Mouse (Mus musculus) layer of hippocampus, postnatal 14 days (tissue): ENCODE measurements around the gene Bag6. TPM values are rescaled to one million over a fixed set of nuclear protein-coding genes. Genes with fewer than 3 reads are reported as not detected.
A peak's percentile ranks its signal among the peaks of the same experiment; 100 is the strongest.

Experiments
- DNase-seq, 2 experiments: peaks; one replicate each; pipeline ENCODE4 v3.0.0; 2021 to 2022; ENCODE audit warnings: low spot score in 2 of 2, mixed read lengths in 1 of 2
- microRNA-seq, 2 experiments: library from miRNA; unstranded; fragments of <30 nt; microRNA quantifications; one replicate each; pipeline ENCODE4 v1.2.0; 2021
- total RNA-seq, 2 experiments: library from RNA; stranded (reverse); gene quantifications; 2 replicates each; pipeline ENCODE4 v1.2.3; 2021

Gene Bag6
- total RNA-seq, 2 experiments from 2014 or later = 289 TPM

DNA sequence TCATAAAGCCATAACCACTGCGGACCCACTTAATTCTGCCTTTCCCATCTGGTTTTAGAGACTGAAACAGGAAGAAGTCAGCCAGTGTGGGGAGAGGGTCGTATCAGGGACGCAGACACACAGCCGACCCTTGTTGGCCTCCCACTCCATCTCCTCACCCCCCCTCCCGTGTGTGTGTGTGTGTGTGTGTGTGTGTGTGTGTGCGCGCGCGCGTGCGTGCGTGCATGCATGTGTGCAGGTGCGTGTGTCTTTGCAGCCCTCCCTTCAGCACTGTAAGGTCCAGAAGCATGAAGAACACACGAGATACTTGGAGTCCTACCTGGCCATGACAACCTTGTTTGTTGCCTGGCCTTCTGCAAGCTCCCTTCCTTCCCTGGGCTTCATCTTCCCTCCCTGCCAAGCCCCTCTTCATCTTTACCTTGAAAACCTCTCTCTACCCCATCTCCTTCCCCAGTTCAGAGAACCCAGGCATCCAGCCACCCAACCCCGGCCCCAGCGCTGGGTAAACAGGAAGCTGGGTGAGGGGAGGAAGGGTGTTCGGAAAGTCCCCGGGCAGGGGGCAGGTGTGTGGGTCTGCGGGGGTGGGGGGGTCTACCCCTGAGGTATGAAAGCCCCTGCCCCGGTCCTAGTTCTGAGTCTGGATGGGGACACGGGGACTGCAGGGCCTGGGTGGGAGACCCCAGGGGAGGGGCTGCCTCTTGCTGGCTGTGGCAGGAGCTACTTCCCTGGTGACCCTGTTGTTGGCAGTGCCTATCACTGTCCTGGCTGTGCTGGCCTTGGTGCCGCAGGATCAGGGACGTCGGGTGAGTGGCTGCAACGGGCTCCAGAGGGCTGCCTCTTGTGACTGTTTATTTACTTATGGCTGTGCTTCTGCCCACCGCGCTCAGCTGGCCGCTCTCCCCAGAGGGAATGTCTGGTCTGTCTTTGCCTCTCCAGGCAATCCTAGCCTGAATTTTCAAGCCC lies 59.2 kb downstream of the Bag6 start, which contains the start of gene Ltb:
Gene Ltb (plus strand): TSS at position 559 of the 963 bp plus-strand sequence.
- DNase-seq = no peak

DNA sequence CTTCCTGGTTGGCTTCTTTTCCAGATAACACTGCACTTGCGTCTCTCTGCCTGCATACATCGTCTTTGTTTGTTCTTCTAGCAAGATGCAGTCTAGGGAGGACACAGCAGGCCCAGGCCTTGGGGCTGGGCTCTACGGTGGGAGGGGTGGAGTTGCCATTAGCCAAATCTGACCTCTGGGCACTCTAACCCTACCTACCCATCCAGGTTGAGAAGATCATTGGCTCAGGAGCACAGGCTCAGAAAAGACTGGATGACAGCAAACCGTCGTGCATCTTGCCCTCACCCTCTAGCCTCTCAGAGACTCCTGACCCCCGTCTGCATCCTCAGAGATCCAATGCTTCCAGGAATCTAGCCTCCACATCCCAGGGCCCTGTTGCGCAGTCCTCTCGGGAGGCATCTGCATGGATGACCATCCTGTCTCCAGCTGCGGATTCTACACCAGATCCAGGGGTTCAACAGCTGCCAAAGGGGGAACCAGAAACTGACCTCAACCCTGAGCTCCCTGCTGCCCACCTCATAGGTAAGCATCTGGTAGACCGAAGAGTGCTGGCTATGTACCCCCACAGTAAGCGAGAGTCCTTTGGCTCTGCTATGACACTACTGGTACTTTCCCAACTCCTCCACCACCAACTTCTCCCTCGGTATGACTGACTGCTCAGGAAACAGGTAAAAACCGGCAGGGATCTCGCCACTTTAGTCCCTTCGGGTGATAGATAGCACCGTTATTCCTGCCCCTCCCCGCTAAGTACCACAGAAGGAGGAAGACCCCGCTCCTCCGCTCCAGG lies 60.1 kb downstream of the Bag6 start:
- DNase-seq = no peak

DNA sequence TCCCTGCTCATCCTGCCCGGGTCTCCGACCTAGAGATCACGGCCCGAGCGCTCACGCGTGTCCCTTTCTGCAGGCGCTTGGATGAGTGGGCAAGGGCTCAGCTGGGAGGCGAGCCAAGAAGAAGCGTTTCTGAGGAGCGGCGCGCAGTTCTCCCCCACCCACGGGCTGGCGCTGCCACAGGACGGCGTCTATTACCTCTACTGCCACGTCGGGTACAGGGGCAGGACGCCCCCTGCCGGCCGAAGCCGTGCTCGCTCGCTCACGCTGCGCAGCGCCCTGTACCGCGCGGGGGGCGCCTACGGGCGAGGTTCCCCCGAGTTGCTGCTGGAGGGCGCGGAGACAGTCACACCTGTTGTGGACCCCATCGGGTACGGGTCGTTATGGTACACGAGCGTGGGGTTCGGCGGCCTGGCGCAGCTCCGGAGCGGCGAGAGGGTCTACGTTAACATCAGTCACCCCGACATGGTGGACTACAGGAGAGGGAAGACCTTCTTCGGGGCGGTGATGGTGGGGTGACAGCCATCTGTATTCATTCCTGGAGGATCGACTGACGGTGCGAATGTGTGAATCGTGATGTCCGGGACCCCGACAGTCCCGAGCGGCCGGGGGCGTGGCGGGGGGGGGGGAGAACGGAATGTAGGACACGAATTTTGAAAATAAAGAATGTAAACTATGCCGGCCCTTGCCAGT lies 60.8 kb downstream of the Bag6 start:
- peak; percentile 62 to 74 for DNase-seq

DNA sequence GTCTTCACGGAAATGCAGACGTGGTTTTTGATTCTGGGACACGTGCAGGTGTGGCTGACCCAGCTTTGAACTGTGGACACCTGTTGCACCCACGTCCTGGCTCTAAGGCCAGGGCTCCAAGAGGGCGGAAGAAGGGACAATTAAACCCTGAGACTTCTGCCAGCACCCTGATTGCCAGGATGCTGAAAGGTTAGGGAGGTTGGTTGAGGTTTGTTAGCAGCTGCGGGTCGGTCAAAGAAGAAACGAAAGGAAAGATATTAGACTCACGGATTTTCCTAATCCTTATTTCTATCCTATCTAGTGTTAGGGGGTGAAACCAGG lies 61.3 kb downstream of the Bag6 start:
- DNase-seq = no peak

Small RNA genes lying within 50 kb of the gene (microRNA-seq; reads per million reads assigned to microRNA genes)
- 0 reads per million in 2 experiments for gene Mir6973a

Other genes with a start within 250 kb of the Bag6 start
- 1 to 10 TPM; 2.0 to 3.7 TPM for gene C2, start 236.9 kb upstream of the Bag6 start, total RNA-seq
- gene Ehmt2, start 236.7 kb upstream of the Bag6 start, total RNA-seq = 100 to 1,000 TPM; 168 to 173 TPM
- under 1 TPM; 0.18 to 0.38 TPM for gene Slc44a4, start 220.7 kb upstream of the Bag6 start, total RNA-seq
- 10 to 100 TPM; 31.9 to 32.9 TPM for gene Neu1, start 203.9 kb upstream of the Bag6 start, total RNA-seq
- gene Hspa1b, start 175.9 kb upstream of the Bag6 start, total RNA-seq = 10 to 100 TPM; 12.5 TPM
- not detected for gene Gm20481, start 165.3 kb upstream of the Bag6 start, total RNA-seq
- 10 to 100 TPM; 12.4 to 13.1 TPM for gene Hspa1a, start 163.0 kb upstream of the Bag6 start, total RNA-seq
- gene Hspa1l, start 162.5 kb upstream of the Bag6 start, total RNA-seq = under 1 TPM; 0.38 to 0.44 TPM
- 10 to 100 TPM; 19.4 to 25.0 TPM for gene Lsm2, start 153.3 kb upstream of the Bag6 start, total RNA-seq
- 10 to 100 TPM; 52.9 to 55.9 TPM for gene Vars, start 134.2 kb upstream of the Bag6 start, total RNA-seq
- under 1 TPM; 0.14 to 0.21 TPM for gene Vwa7, start 118.6 kb upstream of the Bag6 start, total RNA-seq
- 1 to 10 TPM; 1.8 to 2.6 TPM for gene Sapcd1, start 107.2 kb upstream of the Bag6 start, total RNA-seq
- gene Msh5, start 88.4 kb upstream of the Bag6 start, total RNA-seq = 1 to 10 TPM in 1 of 2 experiments, under 1 TPM in 1; 0.79 to 1.9 TPM
- gene Clic1, start 85.2 kb upstream of the Bag6 start, total RNA-seq = 10 to 100 TPM; 11.7 to 14.8 TPM
- 10 to 100 TPM; 26.4 to 33.1 TPM for gene Ddah2, start 76.1 kb upstream of the Bag6 start, total RNA-seq
- not detected for gene Ly6g6c, start 69.8 kb upstream of the Bag6 start, total RNA-seq
- gene Mpig6b, start 69.0 kb upstream of the Bag6 start, total RNA-seq = not detected
- gene Ly6g6e, start 58.3 kb upstream of the Bag6 start, total RNA-seq = 1 to 10 TPM; 1.6 to 1.8 TPM
- gene Ly6g6d, start 57.1 kb upstream of the Bag6 start, total RNA-seq = 1 to 10 TPM; 1.2 to 2.6 TPM
- not detected for gene Ly6g6f, start 49.6 kb upstream of the Bag6 start, total RNA-seq
- gene Abhd16a, start 45.9 kb upstream of the Bag6 start, total RNA-seq = 10 to 100 TPM; 88.8 to 93.0 TPM
- gene Ly6g5c, start 26.9 kb upstream of the Bag6 start, total RNA-seq = not detected
- gene Ly6g5b, start 19.8 kb upstream of the Bag6 start, total RNA-seq = under 1 TPM; 0.67 to 0.74 TPM
- 10 to 100 TPM; 10.2 to 13.2 TPM for gene Gpank1, start 13.7 kb upstream of the Bag6 start, total RNA-seq
- 100 to 1,000 TPM; 174 to 179 TPM for gene Csnk2b, start 13.1 kb upstream of the Bag6 start, total RNA-seq
- gene D17H6S53E, start 8.8 kb upstream of the Bag6 start, total RNA-seq = 10 to 100 TPM; 20.8 to 26.1 TPM
- not detected for gene Apom, start 3.1 kb upstream of the Bag6 start, total RNA-seq
- 100 to 1,000 TPM; 305 to 314 TPM for gene Prrc2a, start 29.7 kb downstream of the Bag6 start, total RNA-seq
- 10 to 100 TPM in 1 of 2 experiments, 1 to 10 TPM in 1; 9.9 to 10.4 TPM for gene Aif1, start 40.9 kb downstream of the Bag6 start, total RNA-seq
- gene Lst1, start 53.3 kb downstream of the Bag6 start, total RNA-seq = 10 to 100 TPM in 1 of 2 experiments, 1 to 10 TPM in 1; 8.2 to 12.1 TPM
- gene Ltb, start 59.3 kb downstream of the Bag6 start, total RNA-seq = 1 to 10 TPM in 1 of 2 experiments, under 1 TPM in 1; 0.55 to 1.0 TPM
- gene Tnf, start 66.8 kb downstream of the Bag6 start, total RNA-seq = under 1 TPM in 1 of 2 experiments, not detected in 1; 0.31 TPM
- 1 to 10 TPM in 1 of 2 experiments, under 1 TPM in 1; 0.62 to 1.1 TPM for gene Lta, start 70.2 kb downstream of the Bag6 start, total RNA-seq
- not detected for gene Gm16181, start 85.7 kb downstream of the Bag6 start, total RNA-seq
- 100 to 1,000 TPM; 485 to 488 TPM for gene Atp6v1g2, start 98.5 kb downstream of the Bag6 start, total RNA-seq
- 10 to 100 TPM; 13.2 to 14.5 TPM for gene Nfkbil1, start 100.6 kb downstream of the Bag6 start, total RNA-seq
- 100 to 1,000 TPM; 234 to 244 TPM for gene Ddx39b, start 106.6 kb downstream of the Bag6 start, total RNA-seq
- 10 to 100 TPM; 14.5 to 14.8 TPM for gene H2-D1, start 127.6 kb downstream of the Bag6 start, total RNA-seq
- gene H2-Q1, start 185.2 kb downstream of the Bag6 start, total RNA-seq = under 1 TPM; 0.21 to 0.25 TPM
- gene H2-Q2, start 207.1 kb downstream of the Bag6 start, total RNA-seq = under 1 TPM; 0.52 to 0.74 TPM
- gene H2-Q4, start 244.4 kb downstream of the Bag6 start, total RNA-seq = 1 to 10 TPM; 1.1 to 1.8 TPM